Mouse (Mus musculus) cortical plate, adult 2 months (tissue): Measurements from ENCODE around the gene Bcam.

ENCODE experiments used
- CTCF ChIP-seq: fragments of 200-500 bp; IDR thresholded peaks from 2 replicates; pipeline ENCODE4 v1.5.1; 2011; ENCODE audit warnings: mild to moderate bottlenecking, control low read depth, low read length; ENCODE audit not compliant: insufficient read depth; ENCODE audit errors: extremely low read depth
- POLR2A ChIP-seq: fragments of 200-500 bp; IDR thresholded peaks from 2 replicates; pipeline ENCODE4 v1.6.1; 2011; ENCODE audit warnings: mild to moderate bottlenecking, low read length, control low read depth; ENCODE audit not compliant: insufficient read depth; ENCODE audit errors: extremely low read depth

DNA sequence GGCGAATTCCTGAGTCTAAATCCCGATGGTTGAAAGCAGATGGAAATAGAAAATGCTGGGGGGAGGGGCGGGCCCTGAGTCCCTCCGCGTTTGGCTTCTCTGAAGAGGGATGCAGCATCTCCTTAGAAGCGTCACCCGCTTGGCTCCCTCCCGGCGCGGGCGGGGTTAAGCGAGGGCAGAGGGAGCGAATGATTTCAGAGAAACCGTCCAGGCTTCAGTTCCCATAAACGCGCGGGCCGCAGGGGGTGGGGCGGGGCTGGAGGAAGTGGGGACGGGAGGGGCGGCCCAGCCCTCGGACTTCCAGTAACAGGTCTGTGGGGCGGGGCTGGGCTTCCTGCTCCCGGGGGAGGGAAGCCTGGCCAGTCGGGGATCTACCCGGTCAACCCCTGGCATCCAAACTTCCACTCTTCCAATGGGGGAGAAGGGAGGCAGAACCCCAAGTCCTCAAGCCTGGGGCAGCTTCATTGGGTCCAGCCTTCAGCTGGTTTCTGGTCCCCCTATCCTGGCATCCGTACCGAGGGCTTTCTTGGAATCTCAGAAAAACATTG lies 45.5 kb upstream of the Bcam start:
- TF ChIP-seq CTCF (no peak), POLR2A (no peak)
